Mouse (Mus musculus) liver, adult 2 months (tissue): Measurements from ENCODE around the gene Nsl1.

Experiments
- CTCF ChIP-seq: fragments of 200-500 bp; IDR thresholded peaks from 2 replicates; pipeline ENCODE4 v1.5.1; 2011; ENCODE audit warnings: low read depth, low read length, control low read depth
- POLR2A ChIP-seq: fragments of 200-500 bp; IDR thresholded peaks from 2 replicates; pipeline ENCODE4 v1.6.1; 2011; ENCODE audit warnings: low read length, control low read depth; ENCODE audit not compliant: insufficient read depth; ENCODE audit errors: extremely low read depth

- TF ChIP-seq POLR2A (no peak), CTCF (no peak)
Observed at GRCm38 (mm10) chr1:191021016-191021415, 41.8 kb upstream of the Nsl1 start.
